Mouse (Mus musculus) megakaryocyte, adult 5-6 weeks (primary cell): Measurements from ENCODE around the gene Flrt1. TPM values are rescaled to one million over a fixed set of nuclear protein-coding genes. Genes with fewer than 3 reads are reported as not detected.

Experiments used
- ATAC-seq: 2 replicates; pipeline ENCODE4 v1.8.0; 2016; ENCODE audit warnings: mild to moderate bottlenecking, inconsistent platforms; ENCODE audit not compliant: poor library complexity, severe bottlenecking
- total RNA-seq, 2 experiments: library from RNA; stranded (forward) in 1 of 2; stranded (reverse) in 1 of 2; fragments of 153-499, 151-499 nt in 1 of 2; fragments of 221-1000, 200-1000 nt in 1 of 2; gene quantifications; 2 replicates each; pipeline versions ENCODE4 v1.2.3 to v1.2.4; 2015 to 2017

The Flrt1 gene
- total RNA-seq (2015) (not detected in 2 replicates), total RNA-seq (2017) (not detected in 2 replicates)

DNA sequence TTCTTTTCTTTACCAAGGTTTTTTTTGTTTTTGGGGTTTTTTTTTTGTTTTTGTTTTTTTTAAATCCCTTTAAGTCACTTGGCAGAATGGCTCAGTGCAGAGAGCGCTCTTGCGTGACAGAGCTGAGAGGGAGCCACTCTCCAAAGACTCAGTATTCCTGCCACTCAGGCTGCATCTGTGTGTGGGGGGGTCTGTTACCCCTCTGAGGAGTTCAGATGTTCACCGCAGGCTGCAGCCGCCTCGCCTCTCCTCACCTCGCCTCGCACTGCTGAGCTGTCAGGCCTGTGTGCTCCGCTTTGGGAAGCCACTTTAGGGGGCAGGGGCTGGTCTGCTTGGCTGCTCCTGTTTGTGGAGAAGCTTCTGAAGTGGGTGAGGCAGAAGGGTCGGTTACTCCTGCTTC, at the start of gene Flrt1:
Flrt1 (minus strand) TSS at position 186 of the 400 bp plus-strand sequence.
- no peak for ATAC-seq

- ATAC-seq: no peak
These were observed 49.7 kb upstream of the Flrt1 start for GRCm38 (mm10) chr19:7155196-7155595.

DNA sequence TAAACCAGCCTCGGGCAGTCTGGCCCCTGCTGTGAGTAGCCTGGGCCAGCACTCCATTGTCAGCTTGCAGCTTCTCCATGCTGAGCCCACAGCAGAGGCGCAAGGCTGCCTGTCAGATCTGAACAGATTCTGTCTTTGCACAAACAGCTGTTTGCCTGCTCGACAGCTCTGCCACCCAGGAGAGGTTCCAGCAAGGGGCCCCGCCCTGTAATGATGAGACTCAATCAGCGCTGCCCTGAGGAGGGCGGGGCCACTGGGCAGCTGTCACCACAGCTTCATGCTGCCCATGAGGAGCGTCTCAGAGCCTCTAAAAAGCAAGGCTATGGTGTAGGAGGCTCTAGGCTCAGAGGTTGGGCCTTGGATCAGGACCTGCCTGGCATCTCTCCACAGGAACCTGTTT, 47.7 kb upstream of the Flrt1 start:
- ATAC-seq: no peak

DNA sequence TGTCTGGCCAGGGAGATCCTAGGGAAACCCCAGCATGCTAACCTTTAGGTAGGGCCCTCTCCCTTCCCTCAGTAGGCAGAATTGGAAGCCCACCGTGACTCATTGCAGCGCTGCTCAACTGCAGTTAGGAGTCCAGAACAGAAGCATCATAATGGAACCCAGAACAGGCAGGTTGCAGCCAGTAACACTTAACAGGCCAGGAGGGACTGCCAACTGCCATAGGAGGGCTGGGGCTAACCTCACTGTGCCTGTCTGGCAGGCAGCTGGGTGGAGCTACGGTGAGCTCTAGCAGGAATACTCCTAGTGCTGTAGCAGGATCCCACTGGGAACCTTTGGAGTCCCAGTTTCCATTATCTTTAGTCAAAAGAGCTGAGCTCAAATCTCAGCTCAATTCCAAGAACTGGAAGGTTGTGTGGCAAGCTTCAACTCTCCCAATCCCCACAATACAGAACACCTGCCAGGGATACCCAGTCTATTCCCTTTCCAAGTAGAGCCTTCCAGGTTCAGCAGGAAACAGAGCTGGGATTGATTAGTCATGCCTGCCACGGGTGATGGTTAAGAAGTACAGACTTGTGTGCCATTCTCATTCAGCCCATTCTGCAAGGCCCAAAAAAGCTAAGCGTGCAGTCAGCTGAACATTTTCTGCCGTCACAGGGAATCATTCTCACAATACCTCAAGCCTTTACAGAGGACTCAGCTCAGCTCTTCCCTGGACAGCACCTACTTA, 46.6 kb upstream of the Flrt1 start:
- ATAC-seq: no peak

DNA sequence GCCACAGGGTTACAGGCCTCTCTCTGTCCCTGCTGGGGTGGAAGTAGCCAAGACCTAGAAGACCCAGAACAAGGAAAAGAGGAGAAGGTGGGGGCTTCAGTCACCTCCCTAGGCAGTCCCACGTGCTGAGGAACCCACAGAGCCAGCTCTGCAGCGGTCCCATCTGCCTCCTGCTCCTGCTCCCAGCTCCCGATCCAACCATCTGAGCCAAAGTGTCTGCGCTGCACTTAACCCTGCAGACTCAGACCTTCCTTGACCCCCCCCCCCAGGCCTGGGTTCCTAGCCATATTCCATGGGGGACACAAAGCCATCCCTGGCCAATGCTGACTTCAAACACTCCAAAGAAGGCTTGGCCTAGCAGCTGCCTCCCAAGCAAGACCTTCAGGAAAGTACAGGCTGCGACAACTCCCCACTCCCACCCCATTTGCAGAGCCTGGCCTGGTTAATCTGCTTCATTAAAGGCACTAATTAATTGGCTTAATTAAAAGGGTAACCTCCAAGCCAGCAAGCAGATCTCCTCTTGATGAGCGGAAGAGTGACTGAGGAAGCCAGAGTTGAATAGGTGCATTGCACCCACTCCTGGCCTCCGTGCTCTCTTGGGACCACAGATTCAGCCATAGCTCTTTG, 45.9 kb upstream of the Flrt1 start:
- no peak for ATAC-seq

DNA sequence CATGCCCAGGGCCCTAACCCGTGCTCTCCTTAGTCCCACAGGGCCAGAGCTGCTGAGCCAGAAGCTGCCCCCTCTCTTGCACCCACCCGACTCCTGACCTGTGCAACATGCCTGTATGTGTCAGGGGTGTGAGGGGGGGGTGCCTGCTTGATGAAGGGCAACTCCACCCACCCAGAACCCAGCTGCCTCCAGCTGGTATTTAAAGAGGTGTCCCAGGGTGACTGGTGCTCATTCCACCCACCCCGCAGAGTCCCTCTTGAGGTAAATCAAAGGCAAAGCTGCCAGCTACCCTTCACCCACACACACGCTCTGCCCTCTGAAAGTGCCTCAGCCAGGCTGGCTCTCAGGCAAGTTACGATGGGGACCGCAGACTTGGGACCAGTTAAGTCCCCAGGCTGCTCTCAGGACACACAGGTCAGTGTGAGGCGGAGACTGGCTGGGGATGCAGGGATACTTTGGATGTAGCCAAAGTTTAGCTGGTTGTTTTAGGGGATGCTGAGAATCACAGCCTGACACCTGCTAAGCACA, 43.7 kb upstream of the Flrt1 start:
- no peak for ATAC-seq

DNA sequence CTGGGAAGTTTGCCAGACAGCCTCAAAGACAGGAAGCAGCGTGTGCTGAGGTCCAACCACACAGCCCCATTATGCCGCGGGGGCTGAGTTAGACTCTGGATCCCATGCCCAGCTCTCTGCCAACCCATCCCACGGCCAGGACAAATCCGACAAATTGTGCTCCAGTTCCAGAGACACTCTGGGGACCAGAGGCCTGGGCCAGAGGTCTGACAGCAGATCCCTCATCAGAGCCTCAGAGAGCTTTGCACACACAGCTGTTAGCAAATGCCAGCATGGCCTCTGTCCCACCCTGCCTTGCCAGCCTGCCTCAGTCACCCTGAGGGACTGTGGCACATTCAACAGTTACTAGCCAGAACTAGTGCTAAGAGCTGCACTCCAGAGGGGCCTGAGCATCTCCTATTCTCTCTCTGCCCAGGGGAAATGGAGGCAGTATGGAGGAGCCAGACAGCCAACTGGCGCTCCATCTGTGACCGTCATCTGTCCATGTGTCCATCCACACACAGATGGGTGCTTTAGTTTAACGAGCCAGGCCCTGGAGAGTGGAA, 43.1 kb upstream of the Flrt1 start:
- no peak for ATAC-seq

DNA sequence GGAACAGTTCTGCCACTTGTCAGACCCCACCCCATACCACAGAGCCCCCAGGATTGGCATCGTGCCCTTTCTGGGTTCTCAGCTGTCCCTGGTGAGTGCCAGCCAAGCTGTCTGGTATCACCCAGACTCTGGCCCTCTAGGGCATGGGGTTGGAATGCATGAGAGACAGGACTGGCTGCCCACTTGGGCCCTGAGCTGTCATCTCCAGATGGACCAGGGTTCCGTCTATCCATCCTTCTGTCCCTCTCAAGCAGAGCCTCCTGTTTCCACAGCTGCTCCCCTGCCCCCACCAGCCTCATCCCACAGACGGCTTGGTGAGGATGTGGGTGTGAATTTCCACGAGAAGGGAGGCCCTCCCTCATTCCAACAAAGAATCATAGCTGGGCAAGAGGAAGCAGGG, 42.6 kb upstream of the Flrt1 start:
- ATAC-seq: no peak

- ATAC-seq: no peak
These were observed 40.8 kb upstream of the Flrt1 start for GRCm38 (mm10) chr19:7146376-7146775.

GRCm38 (mm10) chr19:7144458-7144857, 38.9 kb upstream of the Flrt1 start:
- ATAC-seq: no peak

DNA sequence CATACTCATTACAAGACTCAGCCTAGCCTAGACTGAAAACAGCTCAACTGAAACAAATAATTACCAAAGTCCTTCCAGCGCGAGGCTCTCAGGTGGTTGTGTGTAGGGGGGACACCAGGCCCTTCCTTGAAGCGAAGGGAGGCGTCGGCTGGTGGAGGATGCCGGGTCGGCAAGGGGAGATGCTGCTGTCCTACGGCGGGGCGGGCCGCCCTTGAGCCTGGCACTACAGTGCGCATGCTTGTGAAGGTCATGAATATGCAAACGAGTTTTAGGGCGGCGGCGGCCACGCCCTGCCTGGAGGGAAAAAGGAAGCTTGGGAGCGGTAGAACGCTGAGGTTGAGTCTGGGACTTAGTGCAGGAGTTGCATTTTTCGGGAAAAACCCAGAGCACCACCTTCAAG, 38.3 kb upstream of the Flrt1 start:
- ATAC-seq: peak; percentile 88

- ATAC-seq: no peak
These were observed 36.8 kb upstream of the Flrt1 start for GRCm38 (mm10) chr19:7142207-7142915.

GRCm38 (mm10) chr19:7140856-7141421, 35.4 kb upstream of the Flrt1 start:
- ATAC-seq: no peak

DNA sequence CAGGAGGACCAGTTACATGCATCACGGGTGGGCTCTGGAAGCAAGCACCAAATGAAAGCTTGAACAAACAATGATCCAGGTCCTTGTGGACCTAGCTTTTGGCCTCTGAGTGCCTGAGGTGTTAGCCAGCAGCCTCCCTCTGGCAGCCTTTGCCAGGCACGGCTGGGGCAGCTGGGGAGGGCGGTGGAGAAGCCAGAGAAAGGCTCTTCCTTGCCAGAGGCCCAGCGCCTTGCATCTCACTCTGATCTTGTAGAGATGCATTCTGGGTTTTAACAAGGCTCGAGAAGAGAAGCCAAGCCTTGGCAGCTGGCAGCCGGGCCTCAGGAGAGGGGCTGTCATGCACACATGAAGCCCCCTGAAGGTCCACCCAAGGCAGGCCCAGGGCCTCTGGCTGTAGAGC, 34.8 kb upstream of the Flrt1 start:
- no peak for ATAC-seq

GRCm38 (mm10) chr19:7139321-7139720, 33.8 kb upstream of the Flrt1 start:
- ATAC-seq: no peak

- ATAC-seq: no peak
These were observed 32.8 kb upstream of the Flrt1 start for GRCm38 (mm10) chr19:7138327-7138726.

DNA sequence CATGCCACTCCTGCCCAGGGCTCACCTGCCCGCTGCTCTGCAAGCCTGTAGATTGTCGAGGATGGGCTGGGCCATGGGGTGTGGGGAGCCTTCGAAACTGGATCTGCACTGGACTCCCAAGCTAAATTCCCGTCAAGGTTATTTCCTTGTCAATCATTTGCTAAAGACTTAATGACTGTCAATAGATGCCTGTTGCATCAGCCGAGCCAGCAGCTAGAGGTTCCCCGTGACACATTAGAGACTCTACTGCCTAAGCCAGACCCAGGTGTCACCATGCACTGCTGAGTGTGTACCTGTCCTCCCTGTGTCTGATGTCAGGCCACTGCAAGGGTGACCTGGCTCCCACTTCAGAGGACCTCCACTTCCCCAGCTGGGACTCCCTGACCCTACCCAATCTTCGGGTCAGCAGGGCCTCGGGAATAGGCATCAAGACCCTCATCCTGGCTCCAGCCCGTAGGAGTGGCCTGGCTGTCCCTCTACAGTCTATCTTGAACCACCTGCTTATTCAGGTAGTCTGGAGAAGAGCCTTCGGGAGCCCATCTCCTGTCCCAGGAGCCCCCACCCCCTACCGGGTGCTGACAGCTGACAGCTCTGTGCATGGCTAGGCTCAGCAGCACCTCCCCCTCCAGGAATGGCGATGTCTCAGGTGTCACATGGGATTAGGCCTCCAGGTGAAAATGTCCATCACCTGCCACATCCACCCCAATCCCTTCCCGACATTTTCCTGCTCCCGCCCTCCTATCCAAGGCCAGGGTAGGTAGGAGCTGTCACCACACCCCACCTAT, 31.4 kb upstream of the Flrt1 start:
- no peak for ATAC-seq

DNA sequence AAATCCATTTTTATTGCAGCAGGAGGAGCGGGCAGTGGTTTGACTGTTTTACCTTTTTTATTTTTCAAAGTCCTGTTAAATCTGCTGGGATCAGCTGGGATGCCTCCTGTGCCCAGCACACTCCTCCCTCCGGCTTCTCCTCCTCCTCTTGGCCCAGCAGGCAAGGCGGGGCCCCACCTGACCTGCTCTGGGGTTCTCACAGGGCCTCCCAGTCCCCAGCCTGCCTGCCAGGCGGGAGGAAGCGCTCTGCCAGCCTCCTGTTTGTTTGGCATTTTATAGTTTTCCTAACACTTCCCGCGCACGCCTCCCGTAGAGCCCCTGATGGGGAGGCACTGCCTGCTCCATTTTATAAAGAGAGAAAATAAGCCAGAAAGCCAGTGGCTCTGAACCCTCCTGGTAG, 30.5 kb upstream of the Flrt1 start:
- no peak for ATAC-seq

- no peak for ATAC-seq
These were observed 30.0 kb upstream of the Flrt1 start for GRCm38 (mm10) chr19:7135525-7135924.

- ATAC-seq: no peak
These were observed 29.1 kb upstream of the Flrt1 start for GRCm38 (mm10) chr19:7134631-7135091.
